Mouse (Mus musculus) midbrain, embryonic 11.5 days (tissue): ENCODE results near the gene Itga8. TPM values are rescaled to one million over a fixed set of nuclear protein-coding genes. Genes with fewer than 3 reads are reported as not detected.

ENCODE experiments used
- ATAC-seq: fragments of 200-750 bp; cut with Nextera tagmentation; 2 replicates; pipeline ENCODE4 v1.8.0; 2017; ENCODE audit warnings: moderate TSS enrichment, moderate library complexity; ENCODE audit not compliant: low FRiP score
- DNase-seq: peaks from one replicate; pipeline ENCODE4 v3.0.0; 2015; ENCODE audit warnings: low spot score; ENCODE audit errors: missing footprints
- H3K27ac ChIP-seq: fragments of 300-500 bp; sonication (generic); 2 replicates; pipeline ENCODE4 v1.5.1; 2014; ENCODE audit warnings: low read depth, low read length
- H3K27me3 ChIP-seq: fragments of 300-500 bp; sonication (generic); 2 replicates; pipeline ENCODE4 v1.6.1; 2014; ENCODE audit warnings: mild to moderate bottlenecking, low read length, moderate library complexity, mixed read lengths; ENCODE audit not compliant: control insufficient read depth, insufficient read depth
- H3K36me3 ChIP-seq: fragments of 300-500 bp; sonication (generic); 2 replicates; pipeline ENCODE4 v1.6.1; 2014; ENCODE audit warnings: mild to moderate bottlenecking, low read length, moderate library complexity, mixed read lengths; ENCODE audit not compliant: control insufficient read depth, insufficient read depth
- H3K4me1 ChIP-seq: fragments of 300-500 bp; sonication (generic); 2 replicates; pipeline ENCODE4 v1.6.1; 2014; ENCODE audit warnings: low read length; ENCODE audit not compliant: control insufficient read depth, insufficient read depth
- H3K4me2 ChIP-seq: fragments of 300-500 bp; sonication (generic); 2 replicates; pipeline ENCODE4 v1.6.1; 2014; ENCODE audit warnings: mild to moderate bottlenecking, moderate library complexity
- H3K4me3 ChIP-seq: fragments of 300-500 bp; sonication (generic); 2 replicates; pipeline ENCODE4 v1.5.1; 2014; ENCODE audit warnings: low read depth, low read length
- H3K9ac ChIP-seq: fragments of 300-500 bp; sonication (generic); 2 replicates; pipeline ENCODE4 v1.6.1; 2014; ENCODE audit warnings: low read length
- H3K9me3 ChIP-seq: fragments of 300-500 bp; sonication (generic); 2 replicates; pipeline ENCODE4 v1.6.1; 2016; ENCODE audit warnings: low read length; ENCODE audit not compliant: control insufficient read depth
- WGBS: fragments of 180-500 bp; shearing (Covaris S2); extraction: QIAGEN DNeasy Blood & Tissue Kit; methylation state at CpG from one replicate; pipeline ENCODE4 v1.1.7; 2014; 5-methylcytosine and 5-hydroxymethylcytosine counted together
- polyA plus RNA-seq: library from polyadenylated mRNA; unstranded; fragments of >200 nt; fragmentation: Nextera tagmentation; extraction: Ambion mirVana; gene quantifications from 2 replicates; pipeline ENCODE4 v1.2.1, GENCODE M21; 2014

Itga8 gene
- polyA plus RNA-seq, 1 experiment from 2014 or later = 2.9 TPM

DNA sequence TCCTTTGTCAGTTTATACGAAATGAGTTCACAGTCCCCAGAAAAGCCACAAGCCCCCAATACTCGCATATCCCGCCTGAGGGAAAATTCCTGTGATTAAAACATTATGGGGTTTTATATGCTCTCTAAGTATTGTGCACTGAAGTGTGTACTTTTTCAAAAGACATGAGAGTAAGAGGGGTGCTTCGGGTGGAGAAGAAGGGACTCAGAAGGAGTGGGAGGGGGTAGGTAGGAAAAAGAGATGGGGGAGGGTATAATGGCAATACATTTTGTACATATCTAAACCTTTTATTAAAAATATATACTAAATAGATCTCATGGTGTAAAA, 88.3 kb downstream of the Itga8 start:
- no peak overlapping the region for H3K27ac ChIP-seq
- no peak overlapping the region for H3K4me3 ChIP-seq
- DNase-seq (no peak), ATAC-seq (no peak)
- H3K9ac ChIP-seq = no peak overlapping the region
- 73% methylated on average over 4 of the region's 4 CpGs for WGBS
- no peaks in the 10 kb centered on the region for H3K36me3 ChIP-seq
- no peaks in the 10 kb centered on the region for H3K9me3 ChIP-seq
- H3K4me1 ChIP-seq = no peaks in the 10 kb centered on the region
- H3K4me2 ChIP-seq = no peak overlapping the region
- H3K27me3 ChIP-seq = no peaks in the 10 kb centered on the region

DNA sequence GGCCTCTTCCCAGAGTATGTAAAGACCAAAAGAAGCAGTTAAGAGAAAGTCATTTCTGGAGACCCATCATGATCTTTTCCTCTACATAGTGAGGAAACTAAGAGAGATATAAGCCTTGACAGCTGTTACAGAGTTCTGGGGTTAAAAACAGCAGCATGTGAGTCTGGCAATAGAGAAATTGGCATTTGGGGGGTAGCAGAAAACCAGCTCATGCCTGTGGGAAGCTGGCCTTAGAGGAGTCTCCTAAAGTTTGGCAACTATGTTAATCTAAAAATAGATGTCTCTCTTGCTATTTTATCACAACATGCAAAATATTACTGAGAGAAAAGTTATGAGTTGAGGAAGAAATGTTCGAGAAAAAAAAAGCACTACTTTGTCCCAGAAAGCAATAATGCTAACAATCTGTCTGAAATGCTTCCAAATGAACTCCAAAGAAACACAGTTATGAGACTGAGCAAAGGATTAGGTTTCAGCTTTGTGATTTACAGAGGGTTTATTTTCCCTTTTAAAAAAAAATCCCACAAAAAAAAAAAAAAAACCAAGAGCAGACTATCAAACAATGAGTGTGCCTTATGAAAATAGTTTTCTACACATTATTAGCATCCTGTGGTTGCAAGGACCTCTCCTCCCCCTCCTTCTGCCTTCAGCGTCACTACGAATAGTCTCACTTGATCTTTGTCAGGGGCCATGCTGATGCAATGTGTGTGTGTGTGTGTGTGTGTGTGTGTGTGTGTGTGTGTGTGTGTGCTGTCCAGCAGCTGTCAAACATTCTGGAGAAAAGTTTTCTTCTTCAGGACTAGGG, 88.9 kb downstream of the Itga8 start:
- Histone ChIP-seq H3K36me3 (no peaks in the 10 kb centered on the region), H3K9ac (no peak overlapping the region), H3K4me1 (no peaks in the 10 kb centered on the region), H3K4me3 (no peak overlapping the region), H3K27me3 (no peaks in the 10 kb centered on the region), H3K9me3 (no peaks in the 10 kb centered on the region), H3K4me2 (no peak overlapping the region), H3K27ac (no peak overlapping the region)
- no peak for ATAC-seq
- no peak for DNase-seq
- 73% methylated on average over 3 of the region's 3 CpGs for WGBS

DNA sequence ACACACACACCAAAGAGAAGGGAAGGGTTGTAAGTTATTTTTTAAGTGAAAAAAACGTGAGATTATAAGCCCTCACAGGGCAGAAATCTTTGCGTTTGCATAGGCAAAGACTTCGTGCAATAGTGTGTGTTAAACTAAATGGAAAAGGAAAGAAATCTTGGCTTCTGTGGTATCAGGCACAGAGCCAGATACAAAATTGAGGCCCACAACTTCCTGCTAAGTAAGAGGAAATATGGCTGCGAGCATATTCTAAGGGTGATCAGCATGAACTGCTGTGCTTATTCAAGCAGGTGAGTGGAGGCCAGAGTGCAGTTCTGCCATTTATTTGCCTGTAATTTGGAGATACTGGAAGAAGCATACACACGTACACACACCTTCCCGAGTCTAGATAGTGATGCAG, 93.6 kb downstream of the Itga8 start:
- 80% methylated on average over 6 of the region's 6 CpGs for WGBS
- ATAC-seq (no peak), DNase-seq (no peak)
- H3K4me3 ChIP-seq = no peak overlapping the region
- H3K4me1 ChIP-seq = no peaks in the 10 kb centered on the region
- H3K36me3 ChIP-seq = no peaks in the 10 kb centered on the region
- no peak overlapping the region for H3K9ac ChIP-seq
- H3K27me3 ChIP-seq = no peaks in the 10 kb centered on the region
- H3K9me3 ChIP-seq = no peaks in the 10 kb centered on the region
- H3K27ac ChIP-seq = no peak overlapping the region
- no peak overlapping the region for H3K4me2 ChIP-seq

DNA sequence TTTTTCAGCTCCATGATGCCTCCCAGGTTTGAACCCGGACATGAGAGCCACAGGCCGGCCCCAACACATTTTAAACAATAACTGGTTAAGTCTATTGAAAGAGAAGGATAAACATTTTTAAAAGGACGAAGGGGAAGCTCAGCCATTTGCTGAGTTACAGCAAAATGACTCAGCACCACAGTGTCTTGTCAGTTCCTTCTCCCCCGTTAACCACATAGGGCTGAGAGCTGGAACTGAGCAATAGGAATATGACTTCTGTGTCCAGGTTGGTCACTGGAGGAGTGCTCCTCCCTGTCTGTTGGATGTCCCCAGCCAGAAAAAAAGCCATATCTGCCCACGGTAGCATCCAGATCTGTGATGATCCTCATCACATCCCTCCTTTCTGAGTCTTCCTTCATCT, 95.4 kb downstream of the Itga8 start:
- Histone ChIP-seq H3K9me3 (no peaks in the 10 kb centered on the region), H3K4me1 (no peaks in the 10 kb centered on the region), H3K36me3 (no peaks in the 10 kb centered on the region), H3K9ac (no peak overlapping the region), H3K27ac (no peak overlapping the region), H3K4me2 (no peak overlapping the region), H3K27me3 (no peaks in the 10 kb centered on the region), H3K4me3 (no peak overlapping the region)
- 69% methylated on average over 5 of the region's 5 CpGs for WGBS
- no peak for ATAC-seq
- DNase-seq = no peak

DNA sequence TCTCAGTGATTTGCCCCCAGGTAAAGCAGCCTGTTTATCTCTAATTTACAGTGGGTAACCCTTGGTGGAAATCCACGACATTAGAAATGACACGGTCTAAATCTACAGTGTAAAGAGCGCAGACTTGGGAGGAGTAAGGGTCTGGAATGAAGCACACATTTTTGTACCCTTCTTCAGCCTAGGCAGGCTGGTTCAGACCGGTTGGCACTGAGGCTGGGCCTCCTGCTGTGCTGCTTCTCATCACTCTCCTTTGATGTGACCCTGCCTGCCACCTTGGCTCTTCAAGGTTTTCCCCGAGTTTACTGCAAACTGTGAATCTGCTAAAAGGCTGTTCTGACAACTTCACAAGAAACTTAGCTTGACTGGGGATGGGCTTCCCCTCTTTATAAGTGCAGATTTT, 95.8 kb downstream of the Itga8 start:
- DNase-seq (no peak), ATAC-seq (no peak)
- Histone ChIP-seq H3K36me3 (no peaks in the 10 kb centered on the region), H3K4me3 (no peak overlapping the region), H3K27me3 (no peaks in the 10 kb centered on the region), H3K9me3 (no peaks in the 10 kb centered on the region), H3K4me2 (no peak overlapping the region), H3K9ac (no peak overlapping the region), H3K4me1 (no peaks in the 10 kb centered on the region), H3K27ac (no peak overlapping the region)
- 62% methylated on average over 5 of the region's 5 CpGs for WGBS

DNA sequence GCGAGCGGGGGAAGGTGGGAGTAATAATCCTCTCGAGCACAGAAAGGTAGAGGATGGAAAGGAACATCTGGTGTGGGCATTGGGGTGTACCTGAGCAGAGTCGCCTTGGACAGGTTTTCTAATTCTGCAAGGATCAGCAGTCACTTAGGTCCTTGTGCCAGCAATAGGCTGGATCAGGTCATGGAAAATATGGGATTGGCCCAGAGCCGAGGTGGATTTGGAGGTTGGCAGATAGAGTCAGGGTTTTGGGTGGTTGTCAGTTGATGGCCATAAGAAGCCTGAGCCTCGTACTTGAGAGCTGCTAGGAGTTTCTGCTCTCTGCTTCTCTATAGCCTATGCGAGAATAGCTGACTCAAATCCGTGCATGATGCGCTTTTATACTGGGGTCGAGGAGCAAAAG, 98.5 kb downstream of the Itga8 start:
- H3K27me3 ChIP-seq = no peaks in the 10 kb centered on the region
- H3K4me3 ChIP-seq = no peak overlapping the region
- DNase-seq = no peak
- H3K9ac ChIP-seq = no peak overlapping the region
- WGBS = 87% methylated on average over 10 of the region's 10 CpGs
- no peaks in the 10 kb centered on the region for H3K4me1 ChIP-seq
- ATAC-seq = no peak
- no peak overlapping the region for H3K4me2 ChIP-seq
- no peaks in the 10 kb centered on the region for H3K9me3 ChIP-seq
- H3K36me3 ChIP-seq = no peaks in the 10 kb centered on the region
- no peak overlapping the region for H3K27ac ChIP-seq

DNA sequence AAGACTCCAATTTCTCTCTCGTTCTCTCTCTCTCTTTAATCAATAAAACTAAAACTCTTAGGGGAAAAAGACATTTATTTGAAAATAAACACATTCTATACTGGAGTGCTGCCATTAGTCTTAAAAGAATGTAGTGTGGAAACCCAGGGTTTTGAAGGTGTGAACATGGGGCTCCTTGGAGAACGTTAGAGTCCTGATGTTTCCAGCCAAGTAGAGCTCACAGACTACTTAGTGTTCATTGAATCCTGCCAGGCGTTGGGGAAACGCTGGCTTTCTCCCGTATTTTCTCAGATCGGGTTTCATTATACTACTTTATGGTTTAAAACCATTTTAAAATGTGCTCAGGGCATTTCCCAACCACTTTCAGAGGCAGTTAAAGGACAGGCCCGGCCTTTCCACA, 103.0 kb downstream of the Itga8 start:
- 82% methylated on average over 7 of the region's 7 CpGs for WGBS
- Histone ChIP-seq H3K4me3 (no peak overlapping the region), H3K4me1 (no peaks in the 10 kb centered on the region), H3K36me3 (no peaks in the 10 kb centered on the region), H3K4me2 (no peak overlapping the region), H3K27me3 (no peaks in the 10 kb centered on the region), H3K9me3 (no peaks in the 10 kb centered on the region), H3K9ac (no peak overlapping the region), H3K27ac (no peak overlapping the region)
- ATAC-seq = no peak
- no peak for DNase-seq

DNA sequence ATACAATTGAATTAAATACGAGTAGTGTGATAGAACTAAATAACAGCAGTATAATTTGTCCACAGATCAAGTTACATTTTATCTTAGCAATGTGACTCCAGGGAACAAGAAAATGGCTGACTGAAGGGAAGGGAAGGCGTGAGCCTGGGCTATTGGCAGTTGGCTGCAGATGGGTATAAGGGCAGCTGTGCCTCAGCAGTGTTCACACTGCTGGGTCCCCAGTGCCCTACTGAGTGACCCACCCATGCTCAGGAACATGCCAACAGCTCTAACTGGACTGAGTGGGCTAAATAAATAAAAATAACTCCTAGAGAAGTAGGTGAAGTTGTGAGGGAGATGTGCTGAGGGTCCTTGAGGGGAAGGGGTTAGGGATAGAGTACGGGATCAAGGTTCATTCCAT, 103.5 kb downstream of the Itga8 start:
- ATAC-seq (no peak), DNase-seq (no peak)
- Histone ChIP-seq H3K4me2 (no peak overlapping the region), H3K27ac (no peak overlapping the region), H3K4me1 (no peaks in the 10 kb centered on the region), H3K36me3 (no peaks in the 10 kb centered on the region), H3K4me3 (no peak overlapping the region), H3K9me3 (no peaks in the 10 kb centered on the region), H3K27me3 (no peaks in the 10 kb centered on the region), H3K9ac (no peak overlapping the region)
- 92% methylated on average over 3 of the region's 3 CpGs for WGBS

DNA sequence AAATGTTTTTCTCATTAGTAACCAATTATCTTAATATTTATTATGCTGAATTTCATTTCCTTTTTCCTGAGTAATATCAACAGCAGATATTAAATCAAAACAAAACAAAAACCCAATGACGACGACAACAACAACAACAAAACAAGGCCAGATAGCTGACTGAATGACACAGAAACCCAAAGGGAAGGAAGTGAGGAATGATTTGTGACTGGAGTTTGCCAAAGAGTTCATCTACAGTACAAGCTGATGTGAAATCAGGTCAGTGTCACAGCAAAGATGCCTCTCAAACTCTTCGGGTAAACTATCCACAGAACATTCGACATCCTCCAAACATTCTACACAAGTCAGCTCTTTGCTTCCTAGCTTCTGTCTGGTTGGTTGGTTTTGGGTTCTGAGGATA, 104.0 kb downstream of the Itga8 start:
- no peaks in the 10 kb centered on the region for H3K9me3 ChIP-seq
- DNase-seq = no peak
- no peak overlapping the region for H3K27ac ChIP-seq
- H3K36me3 ChIP-seq = no peaks in the 10 kb centered on the region
- no peaks in the 10 kb centered on the region for H3K4me1 ChIP-seq
- WGBS = 93% methylated on average over 4 of the region's 4 CpGs
- H3K27me3 ChIP-seq = no peaks in the 10 kb centered on the region
- no peak overlapping the region for H3K4me3 ChIP-seq
- ATAC-seq = no peak
- H3K4me2 ChIP-seq = no peak overlapping the region
- no peak overlapping the region for H3K9ac ChIP-seq
